Comparison of ENCODE assay signal across 10 mouse cellular contexts in the genomic region with DNA sequence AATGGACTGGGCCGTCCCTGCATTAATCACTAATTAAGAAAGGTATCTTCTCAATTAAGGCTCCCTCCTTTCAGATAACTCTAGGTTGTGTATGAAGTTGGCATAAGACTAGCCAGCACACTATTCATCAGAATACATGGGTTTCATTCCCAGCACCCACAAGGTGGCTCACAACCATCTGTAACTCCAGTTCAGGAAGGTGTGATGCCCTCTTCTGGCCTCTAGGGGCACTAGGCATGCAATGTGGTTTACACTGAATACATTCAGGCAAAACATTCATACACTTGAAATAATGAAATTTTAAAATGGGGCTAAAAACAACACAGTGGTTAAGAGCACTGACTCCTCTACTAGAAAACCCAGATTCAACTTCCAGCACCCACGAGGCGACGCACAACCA. TPM values are rescaled to one million over a fixed set of nuclear protein-coding genes. Genes with fewer than 3 reads are reported as not detected.
DNase-seq lines count a peak whose midpoint lies in the region; ATAC-seq and TF ChIP-seq lines count a peak whose summit lies in the region.
"Had no signal": no experiment of that assay in that cellular context is flagged by ENCODE, and none has a peak within 500 bp of the region (broad histone marks: within the 10 kb centered on the region; RNA-seq: fewer than 3 reads in every experiment).

No protein-coding gene starts in this region.

- no peak overlapping the region for H3K9ac ChIP-seq in hindbrain, postnatal 0 days (replicated peaks; ENCODE audit: low read length)
- no peak overlapping the region for H3K9ac ChIP-seq in hindbrain, embryonic 13.5 days
- H3K9ac ChIP-seq in lung, postnatal 0 days (replicated peaks; ENCODE audit: low read depth): no peak overlapping the region
- no peak overlapping the region for H3K9ac ChIP-seq in hindbrain, embryonic 16.5 days (ENCODE audit: low read depth, low read length)
- H3K9ac ChIP-seq: embryonic facial prominence, embryonic 15.5 days; lung, embryonic 15.5 days had no signal

- WGBS in hindbrain, postnatal 0 days: 42% methylated on average over 4 of the region's 4 CpGs
- 47% methylated on average over 4 of the region's 4 CpGs for WGBS in hindbrain, embryonic 13.5 days
- WGBS in lung, postnatal 0 days: 50% methylated on average over 4 of the region's 4 CpGs
- 41% methylated on average over 4 of the region's 4 CpGs for WGBS in hindbrain, embryonic 16.5 days

- H3K4me1 ChIP-seq in hindbrain, postnatal 0 days (ENCODE audit: insufficient read depth, low read length): no peaks in the 10 kb centered on the region
- peaks cover 5% of the 10 kb centered on the region; the same call in 1 of the 2 replicates for H3K4me1 ChIP-seq in hindbrain, embryonic 13.5 days (replicated peaks)
- H3K4me1 ChIP-seq in lung, postnatal 0 days (ENCODE audit: insufficient read depth, low read depth, low read length): peaks cover 2% of the 10 kb centered on the region; the same call in 1 of the 2 replicates
- 0 out of 2 replicates have a peak, but pooled peaks cover 2% of the 10 kb centered on the region for H3K4me1 ChIP-seq in hindbrain, embryonic 16.5 days (ENCODE audit: control insufficient read depth, insufficient read depth, low read depth, low read length)

- ATAC-seq in hindbrain, postnatal 0 days: no peak
- no peak for ATAC-seq in hindbrain, embryonic 13.5 days (ENCODE audit: low FRiP score)
- no peak for ATAC-seq in lung, postnatal 0 days
- ATAC-seq in hindbrain, embryonic 16.5 days: no peak

- no peaks in the 10 kb centered on the region for H3K36me3 ChIP-seq in hindbrain, postnatal 0 days (ENCODE audit: insufficient read depth, low read length)
- no peaks in the 10 kb centered on the region for H3K36me3 ChIP-seq in hindbrain, embryonic 13.5 days
- H3K36me3 ChIP-seq in lung, postnatal 0 days (ENCODE audit: insufficient read depth, low read length): no peaks in the 10 kb centered on the region
- H3K36me3 ChIP-seq in hindbrain, embryonic 16.5 days (ENCODE audit: control insufficient read depth, insufficient read depth, low read length): no peaks in the 10 kb centered on the region
- H3K36me3 ChIP-seq: embryonic facial prominence, embryonic 15.5 days; lung, embryonic 15.5 days had no signal

- H3K27ac ChIP-seq in hindbrain, postnatal 0 days: no peak overlapping the region
- no peak overlapping the region for H3K27ac ChIP-seq in hindbrain, embryonic 13.5 days
- no peak overlapping the region for H3K27ac ChIP-seq in lung, postnatal 0 days (ENCODE audit: low read length)
- no peak overlapping the region for H3K27ac ChIP-seq in hindbrain, embryonic 16.5 days (ENCODE audit: low read depth, low read length)
- H3K27ac ChIP-seq: embryonic facial prominence, embryonic 15.5 days; lung, embryonic 15.5 days had no signal

- no peak for TF ChIP-seq EP300 in lung, postnatal 0 days (IDR thresholded peaks at IDR 0.05)

- H3K9me3 ChIP-seq in hindbrain, postnatal 0 days (ENCODE audit: low read length): no peaks in the 10 kb centered on the region
- H3K9me3 ChIP-seq in hindbrain, embryonic 13.5 days: no peaks in the 10 kb centered on the region
- no peaks in the 10 kb centered on the region for H3K9me3 ChIP-seq in lung, postnatal 0 days (ENCODE audit: low read length)
- H3K9me3 ChIP-seq in hindbrain, embryonic 16.5 days (ENCODE audit: control insufficient read depth, low read length): no peaks in the 10 kb centered on the region
- H3K9me3 ChIP-seq: embryonic facial prominence, embryonic 15.5 days; lung, embryonic 15.5 days had no signal

- H3K4me3 ChIP-seq in hindbrain, postnatal 0 days (ENCODE audit: low read length): no peak overlapping the region
- H3K4me3 ChIP-seq in hindbrain, embryonic 13.5 days: no peak overlapping the region
- no peak overlapping the region for H3K4me3 ChIP-seq in lung, postnatal 0 days (ENCODE audit: low read depth, low read length)
- no peak overlapping the region for H3K4me3 ChIP-seq in hindbrain, embryonic 16.5 days (ENCODE audit: low read length)
- H3K4me3 ChIP-seq: embryonic facial prominence, embryonic 15.5 days; lung, embryonic 15.5 days had no signal

- no peaks in the 10 kb centered on the region for H3K27me3 ChIP-seq in hindbrain, postnatal 0 days (ENCODE audit: insufficient read depth, low read length)
- 0 out of 2 replicates have a peak, but pooled peaks cover 10% of the 10 kb centered on the region for H3K27me3 ChIP-seq in hindbrain, embryonic 13.5 days
- H3K27me3 ChIP-seq in lung, postnatal 0 days (replicated peaks; ENCODE audit: insufficient read depth, low read length): no peaks in the 10 kb centered on the region
- H3K27me3 ChIP-seq in hindbrain, embryonic 16.5 days (replicated peaks; ENCODE audit: control insufficient read depth, insufficient read depth, low read length): peaks cover 3% of the 10 kb centered on the region; the same call in 1 of the 2 replicates

- peak; percentile 51 for DNase-seq in hindbrain, postnatal 0 days (ENCODE audit: low spot score)
- peak; percentile 76 for DNase-seq in ES-CJ7 (ENCODE audit: low read depth, low spot score)
- DNase-seq in embryo, embryonic 11 days: peak; percentile 49
- DNase-seq in lung, postnatal 0 days (ENCODE audit: low spot score): peak; percentile 49
- DNase-seq in thymus, postnatal 4 days: peak; percentile 65
- DNase-seq in Muller cell, postnatal 12 days (ENCODE audit: inconsistent ontology term): no peak

- H3K4me2 ChIP-seq in hindbrain, postnatal 0 days (ENCODE audit: low read depth, low read length): no peak overlapping the region
- H3K4me2 ChIP-seq in hindbrain, embryonic 13.5 days: no peak overlapping the region
- no peak overlapping the region for H3K4me2 ChIP-seq in lung, postnatal 0 days (replicated peaks; ENCODE audit: low read depth, low read length)
- H3K4me2 ChIP-seq in hindbrain, embryonic 16.5 days (ENCODE audit: low read length): no peak overlapping the region
- H3K4me2 ChIP-seq: embryonic facial prominence, embryonic 15.5 days; lung, embryonic 15.5 days had no signal

- TF ChIP-seq CTCF in hindbrain, postnatal 0 days (IDR thresholded peaks at IDR 0.05; ENCODE audit: low read depth): peak; percentile 79
- TF ChIP-seq CTCF in lung, postnatal 0 days (IDR thresholded peaks at IDR 0.05): peak; percentile 82

RNA-seq across cellular contexts. Expression of gene Rpl26, which starts 4.3 kb away (rescaled TPM):
- total RNA-seq in hindbrain, postnatal 0 days (2014; rRNA removed): 1,103 and 1,196 TPM in 2 replicates
- polyA plus RNA-seq in hindbrain, postnatal 0 days (2015; fragmentation: Nextera tagmentation; extraction: Ambion mirVana): 608 and 621 TPM in 2 replicates
- polyA plus RNA-seq in hindbrain, embryonic 13.5 days (2015; fragmentation: Nextera tagmentation; extraction: Ambion mirVana): 684 and 691 TPM in 2 replicates
- 741 and 807 TPM in 2 replicates for polyA plus RNA-seq in lung, postnatal 0 days (2015; fragmentation: Nextera tagmentation; extraction: Ambion mirVana)
- polyA plus RNA-seq in hindbrain, embryonic 16.5 days (2015; fragmentation: Nextera tagmentation; extraction: Ambion mirVana): 487 and 500 TPM in 2 replicates

RNA-seq across cellular contexts. Expression of gene Rnf222, which starts 8.8 kb away (rescaled TPM):
- 0.16 TPM in 1 of 2 replicates, not detected in the other for total RNA-seq in hindbrain, postnatal 0 days (2014; rRNA removed)
- polyA plus RNA-seq in hindbrain, postnatal 0 days (2015; fragmentation: Nextera tagmentation; extraction: Ambion mirVana): not detected in 2 replicates
- polyA plus RNA-seq in hindbrain, embryonic 13.5 days (2015; fragmentation: Nextera tagmentation; extraction: Ambion mirVana): 0.09 TPM in 1 of 2 replicates, not detected in the other
- polyA plus RNA-seq in lung, postnatal 0 days (2015; fragmentation: Nextera tagmentation; extraction: Ambion mirVana): 0.16 and 0.19 TPM in 2 replicates
- polyA plus RNA-seq in hindbrain, embryonic 16.5 days (2015; fragmentation: Nextera tagmentation; extraction: Ambion mirVana): 0.04 TPM in 1 of 2 replicates, not detected in the other

RNA-seq across cellular contexts. Expression of gene Ndel1, which starts 25.5 kb away (rescaled TPM):
- total RNA-seq in hindbrain, postnatal 0 days (2014; rRNA removed): 90.6 and 96.2 TPM in 2 replicates
- polyA plus RNA-seq in hindbrain, postnatal 0 days (2015; fragmentation: Nextera tagmentation; extraction: Ambion mirVana): 101 and 105 TPM in 2 replicates
- polyA plus RNA-seq in hindbrain, embryonic 13.5 days (2015; fragmentation: Nextera tagmentation; extraction: Ambion mirVana): 90.8 and 92.6 TPM in 2 replicates
- 79.1 and 85.4 TPM in 2 replicates for polyA plus RNA-seq in lung, postnatal 0 days (2015; fragmentation: Nextera tagmentation; extraction: Ambion mirVana)
- polyA plus RNA-seq in hindbrain, embryonic 16.5 days (2015; fragmentation: Nextera tagmentation; extraction: Ambion mirVana): 109 and 112 TPM in 2 replicates

RNA-seq across cellular contexts. Expression of gene Odf4, which starts 29.8 kb away (rescaled TPM):
- 1.3 TPM in 1 of 2 replicates, not detected in the other for total RNA-seq in hindbrain, postnatal 0 days (2014; rRNA removed)
- polyA plus RNA-seq in hindbrain, postnatal 0 days (2015; fragmentation: Nextera tagmentation; extraction: Ambion mirVana): 0.58 and 0.88 TPM in 2 replicates
- polyA plus RNA-seq in hindbrain, embryonic 13.5 days (2015; fragmentation: Nextera tagmentation; extraction: Ambion mirVana): 0.60 and 0.84 TPM in 2 replicates
- polyA plus RNA-seq in lung, postnatal 0 days (2015; fragmentation: Nextera tagmentation; extraction: Ambion mirVana): not detected in 2 replicates
- polyA plus RNA-seq in hindbrain, embryonic 16.5 days (2015; fragmentation: Nextera tagmentation; extraction: Ambion mirVana): 0.34 and 0.67 TPM in 2 replicates
- polyA plus RNA-seq: embryonic facial prominence, embryonic 15.5 days; lung, embryonic 15.5 days had no signal
